Mouse (Mus musculus): ENCODE results near the gene Tiparp.

DNA sequence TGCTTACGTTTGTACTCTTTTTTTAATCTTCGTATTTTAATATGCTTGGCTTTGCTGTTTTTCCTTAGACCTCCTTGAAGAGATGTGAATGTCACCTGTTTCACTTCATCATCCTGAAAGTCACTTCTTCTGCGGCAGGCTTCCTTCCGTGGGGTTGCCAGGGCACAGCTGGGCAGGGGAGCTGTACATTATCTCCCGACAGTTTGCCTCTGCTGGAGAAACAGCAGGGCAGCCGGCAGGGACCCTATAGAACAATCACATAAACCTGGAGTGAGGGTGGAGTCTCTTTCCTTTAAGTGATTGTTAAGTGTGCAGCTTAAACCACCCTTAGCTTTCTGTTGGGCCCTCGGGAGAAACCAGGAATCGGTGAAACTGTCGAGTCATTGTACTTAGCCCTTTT, 11.1 kb upstream of the Tiparp start:
- no peak for TF ChIP-seq CTCF (IDR thresholded peaks at IDR 0.05; ENCODE audit: insufficient read depth, low read length)
- no peak for TF ChIP-seq POLR2A (IDR thresholded peaks at IDR 0.05; ENCODE audit: borderline replicate concordance, extremely low read depth, low read depth, low read length)

All from lung, adult 2 months (tissue).